Mouse (Mus musculus) midbrain, embryonic 16.5 days (tissue): ENCODE measurements around the gene Znrf1. TPM values are rescaled to one million over a fixed set of nuclear protein-coding genes. Genes with fewer than 3 reads are reported as not detected.

Experiments used
- ATAC-seq: fragments of 200-750 bp; cut with Nextera tagmentation; 2 replicates; pipeline ENCODE4 v1.8.0; 2017; ENCODE audit warnings: moderate TSS enrichment
- H3K27ac ChIP-seq: fragments of 300-500 bp; sonication (generic); 2 replicates; pipeline ENCODE4 v1.5.1; 2014; ENCODE audit warnings: mild to moderate bottlenecking, low read length, mixed read lengths
- H3K27me3 ChIP-seq: fragments of 300-500 bp; sonication (generic); 2 replicates; pipeline ENCODE4 v1.6.1; 2014; ENCODE audit warnings: low read depth, low read length, mixed read lengths; ENCODE audit not compliant: control insufficient read depth, insufficient read depth
- H3K36me3 ChIP-seq: fragments of 300-500 bp; sonication (generic); 2 replicates; pipeline ENCODE4 v1.6.1; 2014; ENCODE audit warnings: mild to moderate bottlenecking, low read length, moderate library complexity, mixed read lengths; ENCODE audit not compliant: control insufficient read depth, insufficient read depth
- H3K4me1 ChIP-seq: fragments of 300-500 bp; sonication (generic); 2 replicates; pipeline ENCODE4 v1.6.1; 2014; ENCODE audit warnings: mild to moderate bottlenecking, low read length, mixed read lengths; ENCODE audit not compliant: control insufficient read depth, insufficient read depth
- H3K4me2 ChIP-seq: fragments of 300-500 bp; sonication (generic); 2 replicates; pipeline ENCODE4 v1.6.1; 2014; ENCODE audit warnings: mild to moderate bottlenecking, low read length, mixed read lengths
- H3K4me3 ChIP-seq: fragments of 300-500 bp; sonication (generic); 2 replicates; pipeline ENCODE4 v1.5.1; 2014; ENCODE audit warnings: low read depth, mild to moderate bottlenecking, low read length, moderate library complexity, mixed read lengths
- H3K9ac ChIP-seq: fragments of 300-500 bp; sonication (generic); 2 replicates; pipeline ENCODE4 v1.6.1; 2014; ENCODE audit warnings: low read depth, low read length, mixed read lengths
- H3K9me3 ChIP-seq: fragments of 300-500 bp; sonication (generic); replicated peaks from 2 replicates; pipeline ENCODE4 v1.6.1; 2014; ENCODE audit warnings: mild to moderate bottlenecking, low read length, mixed read lengths; ENCODE audit not compliant: control insufficient read depth, poor library complexity, severe bottlenecking
- whole genome bisulfite sequencing: fragments of 180-500 bp; shearing (Covaris S2); extraction: QIAGEN DNeasy Blood & Tissue Kit; methylation state at CpG from one replicate; pipeline ENCODE4 v1.1.7; 2014; 5-methylcytosine and 5-hydroxymethylcytosine counted together
- polyA plus RNA-seq: library from polyadenylated mRNA; unstranded; fragments of >200 nt; fragmentation: Nextera tagmentation; extraction: Ambion mirVana; gene quantifications from 2 replicates; pipeline ENCODE4 v1.2.1, GENCODE M21; 2015

Znrf1 gene
- polyA plus RNA-seq, 1 experiment from 2014 or later = 73.4 TPM

DNA sequence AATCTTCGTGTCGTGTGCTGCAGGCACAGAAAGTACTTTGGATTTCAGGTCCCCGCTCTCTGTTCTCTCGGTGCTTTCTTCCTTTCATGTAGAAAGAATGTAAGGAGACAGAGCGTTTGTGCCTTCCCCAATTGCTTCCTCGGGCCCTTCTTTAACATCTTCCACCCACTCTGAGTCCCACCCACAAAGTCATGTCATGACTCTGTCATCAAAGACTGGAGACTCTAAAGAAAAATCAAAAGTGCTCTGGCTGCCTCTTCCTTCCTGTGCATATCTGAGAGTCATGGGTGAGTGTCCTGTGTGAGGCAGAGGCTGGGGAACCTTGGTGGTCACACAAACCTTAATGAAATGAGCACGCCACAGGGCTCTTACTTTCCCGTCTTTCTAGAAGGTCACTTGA is 8.7 kb upstream of the Znrf1 start:
- no peak overlapping the region for H3K27ac ChIP-seq
- no peak overlapping the region for H3K9ac ChIP-seq
- H3K4me1 ChIP-seq = no peaks in the 10 kb centered on the region
- no peaks in the 10 kb centered on the region for H3K9me3 ChIP-seq
- 77% methylated on average over 8 of the region's 8 CpGs for WGBS
- no peaks in the 10 kb centered on the region for H3K36me3 ChIP-seq
- H3K27me3 ChIP-seq = no peaks in the 10 kb centered on the region
- H3K4me2 ChIP-seq = no peak overlapping the region
- H3K4me3 ChIP-seq = no peak overlapping the region
- no peak for ATAC-seq

DNA sequence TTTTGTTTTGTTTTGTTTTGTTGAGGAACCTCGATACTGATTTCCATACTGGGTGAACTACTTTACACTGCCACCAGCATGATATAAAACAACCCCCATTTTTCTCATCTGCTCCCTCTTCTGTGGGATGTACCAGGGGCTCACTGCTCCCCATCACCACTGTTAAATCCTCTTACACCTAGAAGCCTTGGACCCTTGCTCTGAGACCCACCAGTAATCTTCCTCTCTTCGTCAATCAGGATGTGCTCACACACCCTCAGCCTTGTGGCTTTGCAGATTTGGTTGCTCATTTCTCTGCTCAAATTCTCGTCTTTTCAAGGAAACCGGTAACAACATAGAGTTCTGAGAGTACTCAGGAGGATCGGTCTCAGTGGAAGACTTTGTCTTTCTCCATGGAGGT is 7.8 kb upstream of the Znrf1 start:
- Histone ChIP-seq H3K9ac (no peak overlapping the region), H3K36me3 (no peaks in the 10 kb centered on the region), H3K4me3 (no peak overlapping the region), H3K27ac (no peak overlapping the region), H3K27me3 (no peaks in the 10 kb centered on the region), H3K4me1 (no peaks in the 10 kb centered on the region), H3K4me2 (no peak overlapping the region), H3K9me3 (no peaks in the 10 kb centered on the region)
- ATAC-seq = no peak
- 75% methylated on average over 5 of the region's 5 CpGs for WGBS

DNA sequence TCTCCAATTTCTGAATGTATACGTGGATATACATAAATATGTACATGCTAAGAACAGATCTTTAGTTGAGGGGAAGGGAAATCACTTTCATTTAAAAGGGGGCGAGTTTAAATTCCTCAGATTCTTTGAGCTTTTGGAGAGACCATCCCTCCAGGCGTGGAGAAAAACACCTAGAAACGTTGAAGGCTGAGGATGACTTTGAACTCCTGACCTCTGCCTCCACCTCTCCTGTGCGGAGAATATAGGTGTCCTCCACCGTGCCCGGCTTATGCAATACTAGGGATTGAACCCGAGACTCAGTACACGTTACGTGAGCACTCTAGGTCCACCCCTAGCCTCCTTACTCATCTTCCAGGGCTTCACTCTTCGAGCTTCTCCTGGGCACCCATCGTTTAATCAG is 4.7 kb upstream of the Znrf1 start:
- Histone ChIP-seq H3K36me3 (no peaks in the 10 kb centered on the region), H3K27me3 (no peaks in the 10 kb centered on the region), H3K4me1 (no peaks in the 10 kb centered on the region), H3K4me2 (no peak overlapping the region), H3K9me3 (no peaks in the 10 kb centered on the region), H3K9ac (no peak overlapping the region), H3K4me3 (no peak overlapping the region), H3K27ac (no peak overlapping the region)
- ATAC-seq = no peak
- 81% methylated on average over 12 of the region's 12 CpGs for WGBS

DNA sequence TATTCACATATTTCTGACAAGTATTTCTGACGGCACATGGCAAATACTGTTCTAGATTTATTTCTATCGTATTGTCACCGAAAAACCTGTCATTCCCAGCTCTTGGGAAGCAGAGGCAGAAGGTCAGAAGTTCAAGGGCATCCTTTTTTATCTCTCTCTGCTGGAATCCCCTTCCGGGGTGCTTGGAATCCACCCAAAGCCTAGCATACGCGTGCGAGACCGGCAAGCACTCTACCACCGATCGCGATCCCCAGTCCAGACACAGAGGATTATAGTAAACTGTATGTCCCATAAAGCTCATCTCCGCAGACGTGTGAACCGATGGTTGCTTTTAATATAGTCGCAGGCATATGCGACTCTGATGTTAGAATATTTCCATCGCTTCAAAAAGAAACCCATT is 4.3 kb upstream of the Znrf1 start:
- H3K9ac ChIP-seq = no peak overlapping the region
- no peaks in the 10 kb centered on the region for H3K36me3 ChIP-seq
- H3K4me2 ChIP-seq = no peak overlapping the region
- 85% methylated on average over 17 of the region's 17 CpGs for WGBS
- H3K4me1 ChIP-seq = no peaks in the 10 kb centered on the region
- no peak overlapping the region for H3K27ac ChIP-seq
- H3K4me3 ChIP-seq = no peak overlapping the region
- no peaks in the 10 kb centered on the region for H3K9me3 ChIP-seq
- no peaks in the 10 kb centered on the region for H3K27me3 ChIP-seq
- no peak for ATAC-seq

DNA sequence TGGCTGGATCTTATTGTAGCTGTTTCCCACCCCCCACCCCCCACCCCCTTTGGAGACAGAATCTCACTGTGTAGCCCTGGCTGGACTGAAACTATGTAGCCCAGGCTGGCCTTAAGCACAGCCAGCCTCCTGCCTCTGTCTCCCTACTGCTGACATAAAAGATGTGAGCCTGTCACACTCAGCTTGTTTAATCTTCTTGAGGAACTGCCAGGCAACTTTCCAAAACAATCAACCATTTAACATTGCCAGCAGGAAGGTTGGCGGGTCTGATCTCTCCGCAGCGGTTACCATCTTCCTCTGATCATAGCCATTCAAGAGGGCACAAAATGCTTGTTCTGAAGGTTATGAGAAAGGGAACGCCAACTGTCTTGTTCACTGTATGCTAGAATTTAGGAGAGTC is 2.4 kb upstream of the Znrf1 start:
- no peak overlapping the region for H3K4me2 ChIP-seq
- peaks cover 4% of the 10 kb centered on the region for H3K4me1 ChIP-seq
- no peaks in the 10 kb centered on the region for H3K27me3 ChIP-seq
- H3K9ac ChIP-seq = no peak overlapping the region
- no peak overlapping the region for H3K4me3 ChIP-seq
- H3K36me3 ChIP-seq = no peaks in the 10 kb centered on the region
- ATAC-seq = no peak
- WGBS = 58% methylated on average over 4 of the region's 4 CpGs
- no peaks in the 10 kb centered on the region for H3K9me3 ChIP-seq
- no peak overlapping the region for H3K27ac ChIP-seq

DNA sequence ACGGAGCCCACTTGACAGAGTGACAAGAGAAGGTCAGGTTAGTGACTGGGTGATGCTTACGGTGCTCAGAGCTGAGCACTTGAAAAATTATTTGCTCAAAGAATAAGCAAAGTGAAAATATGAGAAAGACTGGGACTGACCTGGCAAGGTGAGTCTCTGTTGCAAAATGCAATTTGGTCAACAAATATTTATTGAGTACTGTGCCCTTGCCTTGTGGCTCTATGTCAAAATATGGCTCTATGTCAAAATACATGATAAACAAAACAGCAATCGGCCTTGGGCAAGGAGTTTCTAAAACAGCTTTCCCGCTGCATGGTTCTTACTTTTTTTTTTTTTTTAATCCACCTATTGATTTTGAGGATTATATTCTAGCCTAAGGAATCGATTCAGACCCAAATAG is 406 bp upstream of the Znrf1 start:
- 28% methylated on average over 5 of the region's 5 CpGs for WGBS

DNA sequence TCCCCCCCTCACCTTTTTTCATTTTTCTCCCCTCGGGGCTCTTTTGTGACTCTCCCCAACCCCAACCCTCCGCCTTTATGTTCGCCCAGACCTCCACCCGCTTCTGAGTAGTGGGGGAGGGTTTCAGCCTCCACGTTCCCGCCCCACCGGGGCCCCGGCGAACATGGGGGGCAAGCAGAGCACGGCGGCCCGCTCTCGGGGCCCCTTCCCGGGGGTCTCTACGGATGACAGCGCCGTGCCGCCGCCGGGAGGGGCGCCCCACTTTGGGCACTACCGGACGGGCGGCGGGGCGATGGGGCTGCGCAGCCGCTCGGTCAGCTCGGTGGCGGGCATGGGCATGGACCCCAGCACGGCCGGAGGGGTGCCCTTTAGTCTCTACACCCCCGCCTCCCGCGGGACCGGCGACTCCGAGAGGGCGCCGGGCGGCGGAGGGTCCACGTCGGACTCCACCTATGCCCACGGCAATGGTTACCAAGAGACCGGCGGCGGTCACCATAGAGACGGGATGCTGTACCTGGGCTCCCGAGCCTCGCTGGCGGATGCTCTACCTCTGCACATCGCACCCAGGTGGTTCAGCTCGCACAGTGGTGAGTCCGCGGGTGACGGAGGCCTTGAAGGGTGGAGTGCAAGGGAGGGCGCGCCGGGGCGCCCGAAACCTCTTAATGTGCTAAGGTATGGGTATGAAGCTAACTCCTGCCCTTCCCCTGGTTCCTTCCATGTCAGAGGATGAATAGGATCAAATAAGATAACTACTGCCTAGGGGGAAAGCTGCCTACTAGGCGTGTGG is 1.3 kb downstream of the Znrf1 start:
- Histone ChIP-seq H3K4me2 (peak overlapping the region; percentile 92), H3K4me1 (peaks cover 38% of the 10 kb centered on the region), H3K27ac (peak overlapping the region; percentile 96), H3K9ac (peak overlapping the region; percentile 97), H3K9me3 (no peaks in the 10 kb centered on the region), H3K36me3 (no peaks in the 10 kb centered on the region), H3K4me3 (peak overlapping the region; percentile 99), H3K27me3 (no peaks in the 10 kb centered on the region)
- ATAC-seq = peak; percentile 53
- under 1% methylated on average over 54 of the region's 64 CpGs for WGBS

More for the DNA sequence above, 406 bp upstream of the Znrf1 start:
- Histone ChIP-seq H3K9ac (no peak overlapping the region), H3K4me2 (peak overlapping the region; percentile 55), H3K4me1 (peaks cover 24% of the 10 kb centered on the region), H3K9me3 (no peaks in the 10 kb centered on the region), H3K4me3 (peak overlapping the region; percentile 99), H3K27me3 (no peaks in the 10 kb centered on the region), H3K36me3 (no peaks in the 10 kb centered on the region), H3K27ac (no peak overlapping the region)
- no peak for ATAC-seq

DNA sequence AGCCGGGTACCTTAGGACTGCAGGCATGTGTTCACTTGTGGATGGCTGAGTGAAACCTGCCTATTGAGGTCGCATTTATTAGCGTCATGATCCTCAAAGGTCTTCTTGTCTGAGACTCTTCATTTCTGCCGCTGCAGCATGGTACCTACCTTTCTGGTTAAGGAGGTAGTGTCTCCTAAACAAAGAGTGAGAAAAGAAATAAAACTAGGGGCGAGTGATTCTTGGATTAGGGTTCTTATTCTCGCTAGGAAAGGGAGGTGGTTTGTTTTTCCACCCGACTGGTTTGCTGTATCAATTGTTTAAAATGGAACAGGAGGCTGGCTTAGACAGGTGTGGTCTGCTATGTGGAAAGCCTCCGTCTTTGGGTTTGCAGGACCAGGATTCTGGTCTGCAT is 1.9 kb downstream of the Znrf1 start:
- H3K4me2 ChIP-seq = peak overlapping the region; percentile 92
- H3K9ac ChIP-seq = peak overlapping the region; percentile 97
- peak overlapping the region; percentile 99 for H3K4me3 ChIP-seq
- no peaks in the 10 kb centered on the region for H3K9me3 ChIP-seq
- ATAC-seq = no peak
- peak overlapping the region; percentile 96 for H3K27ac ChIP-seq
- peaks cover 41% of the 10 kb centered on the region for H3K4me1 ChIP-seq
- no peaks in the 10 kb centered on the region for H3K27me3 ChIP-seq
- WGBS = 3% methylated on average over 8 of the region's 8 CpGs
- H3K36me3 ChIP-seq = no peaks in the 10 kb centered on the region

DNA sequence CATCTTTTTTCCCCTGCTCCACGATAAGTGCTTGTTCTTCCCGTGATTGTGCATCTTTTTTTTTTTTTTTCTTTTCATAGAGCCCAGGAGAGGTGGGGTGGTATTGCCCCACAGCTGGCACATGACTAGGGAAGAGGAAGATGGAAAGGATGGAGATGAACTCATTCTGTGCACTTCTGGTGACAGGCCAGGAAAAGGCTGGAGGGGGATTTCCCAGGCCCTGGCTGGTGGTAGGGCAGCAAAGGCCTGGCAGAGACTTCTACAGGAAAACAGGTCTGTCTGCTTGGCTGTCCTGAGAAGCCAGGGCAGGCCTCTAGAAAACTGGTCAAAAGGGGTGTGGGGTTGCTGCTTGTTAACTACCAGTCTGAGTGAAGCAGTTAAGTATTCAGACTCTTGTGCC is 2.3 kb downstream of the Znrf1 start:
- Histone ChIP-seq H3K27ac (peak overlapping the region; percentile 96), H3K4me1 (peaks cover 41% of the 10 kb centered on the region)
- WGBS = 0% methylated on average over 2 of the region's 2 CpGs

More for the DNA sequence above, 2.3 kb downstream of the Znrf1 start:
- no peak for ATAC-seq
- no peaks in the 10 kb centered on the region for H3K27me3 ChIP-seq
- no peaks in the 10 kb centered on the region for H3K9me3 ChIP-seq
- H3K36me3 ChIP-seq = no peaks in the 10 kb centered on the region
- peak overlapping the region; percentile 97 for H3K9ac ChIP-seq
- H3K4me2 ChIP-seq = peak overlapping the region; percentile 92
- H3K4me3 ChIP-seq = peak overlapping the region; percentile 99
